Mouse (Mus musculus): ENCODE data around the gene Aldh3a1.
A peak's percentile ranks its signal among the peaks of the same experiment; 100 is the strongest.

The Aldh3a1 gene

GRCm38 (mm10) chr11:61236015-61236414 lies 28.7 kb downstream of the Aldh3a1 start:
- DNase-seq (ENCODE audit: low spot score): no peak

- DNase-seq (ENCODE audit: low spot score): no peak
Measured at GRCm38 (mm10) chr11:61244406-61244805, 37.1 kb downstream of the Aldh3a1 start.

- DNase-seq (ENCODE audit: low spot score): no peak
Measured at GRCm38 (mm10) chr11:61251741-61252140, 44.4 kb downstream of the Aldh3a1 start.

GRCm38 (mm10) chr11:61252807-61253206 lies 45.5 kb downstream of the Aldh3a1 start:
- DNase-seq (ENCODE audit: low spot score): no peak

GRCm38 (mm10) chr11:61259106-61259505 lies 51.8 kb downstream of the Aldh3a1 start:
- DNase-seq (ENCODE audit: low spot score): no peak

GRCm38 (mm10) chr11:61262516-61262915 lies 55.2 kb downstream of the Aldh3a1 start:
- no peak for DNase-seq (ENCODE audit: low spot score)

- no peak for DNase-seq (ENCODE audit: low spot score)
Measured at GRCm38 (mm10) chr11:61263841-61264240, 56.5 kb downstream of the Aldh3a1 start.

GRCm38 (mm10) chr11:61266551-61267533 lies 59.5 kb downstream of the Aldh3a1 start, which contains the start of gene Aldh3a2:
Gene Aldh3a2 (minus strand): TSS chr11:61267464.
- peak; percentile 95 for DNase-seq (ENCODE audit: low spot score)

All from yolk sac, embryonic 10.5 days (tissue).